Mouse (Mus musculus): ENCODE data around the gene Tenm3. TPM values are rescaled to one million over a fixed set of nuclear protein-coding genes. Genes with fewer than 3 reads are reported as not detected.

The Tenm3 gene
- polyA plus RNA-seq, 1 experiment = 12.8 TPM

DNA sequence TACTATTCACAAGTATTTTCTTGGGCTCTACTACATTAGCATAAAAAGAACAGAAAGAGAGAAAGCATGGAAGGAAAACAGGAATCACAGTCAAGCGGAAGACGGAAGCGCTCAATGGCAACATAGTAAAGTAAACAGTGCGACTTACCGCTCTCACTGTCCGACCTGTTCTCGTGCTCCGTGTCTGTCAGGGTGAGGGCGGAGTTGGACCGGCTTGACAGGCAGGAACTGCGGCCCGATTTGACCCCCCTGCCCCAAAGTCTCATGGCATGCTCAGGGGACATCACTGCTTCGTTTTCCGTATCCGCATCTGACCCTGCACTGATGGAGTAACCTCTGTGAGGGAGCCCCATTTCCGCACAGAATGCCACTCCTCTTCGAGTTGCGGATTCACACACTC, 197.6 kb downstream of the Tenm3 start:
- Histone ChIP-seq H3ac (ENCODE audit: control insufficient read depth, insufficient read length) (no peak overlapping the region), H3K4me2 (ENCODE audit: low read depth) (no peak overlapping the region), H3K27me3 (ENCODE audit: control insufficient read depth, insufficient read depth, insufficient read length) (no peaks in the 10 kb centered on the region), H3K4me3 (no peak overlapping the region), H3K36me3 (ENCODE audit: control insufficient read depth, insufficient read depth) (peaks cover 7% of the 10 kb centered on the region), H3K79me2 (ENCODE audit: control insufficient read depth, insufficient read depth) (no peaks in the 10 kb centered on the region)
- TF ChIP-seq E2F4 (IDR thresholded peaks at IDR 0.05; ENCODE audit: insufficient read depth) (no peak), POLR2A (IDR thresholded peaks at IDR 0.05; ENCODE audit: insufficient read length, low read depth) (no peak), MYOD1 (IDR thresholded peaks at IDR 0.05; ENCODE audit: control insufficient read depth in 1 of 3, insufficient read length in 2 of 3, low read depth in 2 of 3) (no peak), MAX (IDR thresholded peaks at IDR 0.05; ENCODE audit: low read depth) (no peak)

DNA sequence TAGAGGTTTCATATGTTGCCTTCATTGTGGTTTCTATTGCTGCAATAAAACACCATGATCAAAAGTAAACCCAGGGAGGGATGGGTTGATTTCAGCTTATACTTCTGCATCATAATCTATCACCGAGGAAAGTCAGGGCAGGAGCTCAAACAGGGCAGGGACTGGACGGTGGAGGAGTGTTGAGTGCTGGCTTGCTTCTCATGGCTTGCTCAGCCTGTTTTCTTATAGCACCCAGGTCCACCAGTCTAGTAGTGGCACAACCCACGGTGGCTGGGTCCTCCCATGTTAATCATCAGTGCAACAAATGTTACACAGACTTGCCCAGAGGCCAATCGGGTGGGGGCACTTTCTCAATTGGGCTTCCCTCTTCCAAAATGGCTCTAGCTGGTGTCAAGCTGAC, 205.6 kb downstream of the Tenm3 start:
- no peaks in the 10 kb centered on the region for H3K36me3 ChIP-seq (ENCODE audit: control insufficient read depth, insufficient read depth)
- no peak overlapping the region for H3K4me2 ChIP-seq (ENCODE audit: low read depth)
- H3K4me3 ChIP-seq = no peak overlapping the region
- H3ac ChIP-seq (ENCODE audit: control insufficient read depth, insufficient read length) = no peak overlapping the region
- no peak for TF ChIP-seq REST (IDR thresholded peaks at IDR 0.05; ENCODE audit: insufficient read depth, insufficient read length)
- no peak for TF ChIP-seq MAX (IDR thresholded peaks at IDR 0.05; ENCODE audit: low read depth)
- H3K79me2 ChIP-seq (ENCODE audit: control insufficient read depth, insufficient read depth) = no peaks in the 10 kb centered on the region
- no peaks in the 10 kb centered on the region for H3K27me3 ChIP-seq (ENCODE audit: control insufficient read depth, insufficient read depth, insufficient read length)

DNA sequence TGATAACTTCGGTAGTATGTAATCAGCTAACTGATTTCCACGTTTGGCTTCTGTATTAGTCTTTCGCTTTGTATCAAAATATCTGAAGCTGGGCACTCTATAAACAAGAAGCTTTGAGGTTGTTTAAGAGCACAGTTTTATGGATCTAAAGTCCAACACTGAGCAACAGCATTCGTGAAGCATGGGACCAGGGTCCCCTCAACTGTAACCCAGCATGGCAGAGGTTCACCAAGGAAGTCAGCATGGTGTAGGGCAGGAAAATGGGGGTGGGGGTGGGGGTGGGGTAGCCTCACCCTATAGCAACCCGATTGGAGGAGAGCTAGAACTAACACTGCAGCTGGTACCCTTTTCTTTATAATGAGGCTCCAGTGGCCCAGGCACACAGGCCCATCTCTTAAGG, 206.8 kb downstream of the Tenm3 start:
- no peak for TF ChIP-seq TCF3 (IDR thresholded peaks at IDR 0.05; ENCODE audit: insufficient read length, low read depth)
- no peak for TF ChIP-seq MYOG (IDR thresholded peaks at IDR 0.05; ENCODE audit: control insufficient read depth in 1 of 3, insufficient read depth in 1 of 3, insufficient read length in 2 of 3, low read depth in 2 of 3)
- no peak for TF ChIP-seq CEBPB (IDR thresholded peaks at IDR 0.05; ENCODE audit: insufficient read depth, poor library complexity, severe bottlenecking)
- no peak for TF ChIP-seq MAX (IDR thresholded peaks at IDR 0.05; ENCODE audit: low read depth)
- no peak for TF ChIP-seq E2F4 (IDR thresholded peaks at IDR 0.05; ENCODE audit: insufficient read depth)
- no peak for TF ChIP-seq REST (IDR thresholded peaks at IDR 0.05; ENCODE audit: insufficient read depth, insufficient read length)
- TF ChIP-seq POLR2A (IDR thresholded peaks at IDR 0.05; ENCODE audit: insufficient read length, low read depth) = no peak
- no peak for TF ChIP-seq USF1 (IDR thresholded peaks at IDR 0.05; ENCODE audit: low read depth)
- no peak for TF ChIP-seq TCF12 (IDR thresholded peaks at IDR 0.05; ENCODE audit: insufficient read depth, poor library complexity, severe bottlenecking)
- TF ChIP-seq POLR2AphosphoS2 (IDR thresholded peaks at IDR 0.05; ENCODE audit: insufficient read length, low read depth) = no peak
- TF ChIP-seq SRF (IDR thresholded peaks at IDR 0.05; ENCODE audit: control insufficient read depth, insufficient read length, low read depth) = no peak
- no peak for TF ChIP-seq MYOD1 (IDR thresholded peaks at IDR 0.05; ENCODE audit: control insufficient read depth in 1 of 3, insufficient read length in 2 of 3, low read depth in 2 of 3)
- Histone ChIP-seq H3K27me3 (ENCODE audit: control insufficient read depth, insufficient read depth, insufficient read length) (no peaks in the 10 kb centered on the region), H3K79me2 (ENCODE audit: control insufficient read depth, insufficient read depth) (no peaks in the 10 kb centered on the region), H3K36me3 (ENCODE audit: control insufficient read depth, insufficient read depth) (no peaks in the 10 kb centered on the region), H3ac (ENCODE audit: control insufficient read depth, insufficient read length) (no peak overlapping the region), H3K4me2 (ENCODE audit: low read depth) (no peak overlapping the region), H3K4me3 (no peak overlapping the region)

DNA sequence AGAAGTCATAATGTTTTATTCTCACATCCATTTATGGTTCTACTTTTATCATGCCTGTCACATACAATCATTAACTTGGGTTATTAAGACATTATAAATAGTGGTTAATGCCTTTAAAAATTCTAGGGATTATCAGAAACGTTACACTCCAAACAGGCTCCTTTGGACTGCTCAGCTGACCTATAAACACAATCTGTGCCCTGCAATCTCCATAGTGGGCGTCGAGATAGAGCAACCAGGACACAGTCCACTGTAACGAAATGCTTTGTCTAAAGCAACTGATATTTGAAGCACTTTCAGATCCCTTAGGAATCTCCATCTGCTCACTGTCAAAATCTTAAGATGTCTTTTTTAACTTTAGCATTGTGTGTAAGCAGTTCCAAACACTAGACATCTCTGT, 207.9 kb downstream of the Tenm3 start:
- Histone ChIP-seq H3ac (ENCODE audit: control insufficient read depth, insufficient read length) (no peak overlapping the region), H3K27me3 (ENCODE audit: control insufficient read depth, insufficient read depth, insufficient read length) (no peaks in the 10 kb centered on the region), H3K4me3 (no peak overlapping the region), H3K36me3 (ENCODE audit: control insufficient read depth, insufficient read depth) (no peaks in the 10 kb centered on the region), H3K79me2 (ENCODE audit: control insufficient read depth, insufficient read depth) (no peaks in the 10 kb centered on the region), H3K4me2 (ENCODE audit: low read depth) (no peak overlapping the region)
- TF ChIP-seq SRF (IDR thresholded peaks at IDR 0.05; ENCODE audit: control insufficient read depth, insufficient read length, low read depth) (no peak), MAX (IDR thresholded peaks at IDR 0.05; ENCODE audit: low read depth) (no peak), TCF12 (IDR thresholded peaks at IDR 0.05; ENCODE audit: insufficient read depth, poor library complexity, severe bottlenecking) (no peak), TCF3 (IDR thresholded peaks at IDR 0.05; ENCODE audit: insufficient read length, low read depth) (no peak), MYOD1 (IDR thresholded peaks at IDR 0.05; ENCODE audit: control insufficient read depth in 1 of 3, insufficient read length in 2 of 3, low read depth in 2 of 3) (no peak), MYOG (IDR thresholded peaks at IDR 0.05; ENCODE audit: control insufficient read depth in 1 of 3, insufficient read depth in 1 of 3, insufficient read length in 2 of 3, low read depth in 2 of 3) (no peak), USF1 (IDR thresholded peaks at IDR 0.05; ENCODE audit: low read depth) (no peak), POLR2AphosphoS2 (IDR thresholded peaks at IDR 0.05; ENCODE audit: insufficient read length, low read depth) (no peak), CEBPB (IDR thresholded peaks at IDR 0.05; ENCODE audit: insufficient read depth, poor library complexity, severe bottlenecking) (no peak), REST (IDR thresholded peaks at IDR 0.05; ENCODE audit: insufficient read depth, insufficient read length) (no peak), POLR2A (IDR thresholded peaks at IDR 0.05; ENCODE audit: insufficient read length, low read depth) (no peak)

DNA sequence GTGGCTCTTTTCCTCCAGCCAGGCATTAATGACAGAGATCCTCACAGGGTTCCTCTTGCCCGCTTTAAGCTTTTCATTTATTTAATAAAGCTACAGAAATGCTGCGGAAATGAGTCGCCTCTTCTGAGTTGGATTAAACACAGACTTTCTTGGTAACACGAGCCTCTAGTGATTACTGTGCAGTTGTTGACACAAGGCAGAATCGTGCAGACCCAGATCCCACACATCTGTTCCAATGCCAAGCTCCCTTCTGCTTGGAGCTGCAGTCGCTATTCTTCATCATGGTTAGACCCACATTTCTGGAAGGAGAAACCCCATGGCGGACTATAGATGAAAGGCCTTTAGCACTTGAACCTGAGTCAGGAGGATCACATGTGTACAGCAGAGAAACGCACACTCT, 210.3 kb downstream of the Tenm3 start:
- TF ChIP-seq USF1 (IDR thresholded peaks at IDR 0.05; ENCODE audit: low read depth) (no peak), REST (IDR thresholded peaks at IDR 0.05; ENCODE audit: insufficient read depth, insufficient read length) (no peak), TCF12 (IDR thresholded peaks at IDR 0.05; ENCODE audit: insufficient read depth, poor library complexity, severe bottlenecking) (no peak), MYOG (IDR thresholded peaks at IDR 0.05; ENCODE audit: control insufficient read depth in 1 of 3, insufficient read depth in 1 of 3, insufficient read length in 2 of 3, low read depth in 2 of 3) (no peak), MAX (IDR thresholded peaks at IDR 0.05; ENCODE audit: low read depth) (no peak), SRF (IDR thresholded peaks at IDR 0.05; ENCODE audit: control insufficient read depth, insufficient read length, low read depth) (no peak), MYOD1 (IDR thresholded peaks at IDR 0.05; ENCODE audit: control insufficient read depth in 1 of 3, insufficient read length in 2 of 3, low read depth in 2 of 3) (no peak), POLR2AphosphoS2 (IDR thresholded peaks at IDR 0.05; ENCODE audit: insufficient read length, low read depth) (no peak), POLR2A (IDR thresholded peaks at IDR 0.05; ENCODE audit: insufficient read length, low read depth) (no peak), E2F4 (IDR thresholded peaks at IDR 0.05; ENCODE audit: insufficient read depth) (no peak), TCF3 (IDR thresholded peaks at IDR 0.05; ENCODE audit: insufficient read length, low read depth) (no peak), CEBPB (IDR thresholded peaks at IDR 0.05; ENCODE audit: insufficient read depth, poor library complexity, severe bottlenecking) (no peak)
- H3K4me3 ChIP-seq = no peak overlapping the region
- H3ac ChIP-seq (ENCODE audit: control insufficient read depth, insufficient read length) = no peak overlapping the region
- H3K4me2 ChIP-seq (ENCODE audit: low read depth) = no peak overlapping the region
- H3K79me2 ChIP-seq (ENCODE audit: control insufficient read depth, insufficient read depth) = no peaks in the 10 kb centered on the region
- H3K36me3 ChIP-seq (ENCODE audit: control insufficient read depth, insufficient read depth) = no peaks in the 10 kb centered on the region
- no peaks in the 10 kb centered on the region for H3K27me3 ChIP-seq (ENCODE audit: control insufficient read depth, insufficient read depth, insufficient read length)
